8 mouse cellular contexts compared by ENCODE assay signal in the genomic region with DNA sequence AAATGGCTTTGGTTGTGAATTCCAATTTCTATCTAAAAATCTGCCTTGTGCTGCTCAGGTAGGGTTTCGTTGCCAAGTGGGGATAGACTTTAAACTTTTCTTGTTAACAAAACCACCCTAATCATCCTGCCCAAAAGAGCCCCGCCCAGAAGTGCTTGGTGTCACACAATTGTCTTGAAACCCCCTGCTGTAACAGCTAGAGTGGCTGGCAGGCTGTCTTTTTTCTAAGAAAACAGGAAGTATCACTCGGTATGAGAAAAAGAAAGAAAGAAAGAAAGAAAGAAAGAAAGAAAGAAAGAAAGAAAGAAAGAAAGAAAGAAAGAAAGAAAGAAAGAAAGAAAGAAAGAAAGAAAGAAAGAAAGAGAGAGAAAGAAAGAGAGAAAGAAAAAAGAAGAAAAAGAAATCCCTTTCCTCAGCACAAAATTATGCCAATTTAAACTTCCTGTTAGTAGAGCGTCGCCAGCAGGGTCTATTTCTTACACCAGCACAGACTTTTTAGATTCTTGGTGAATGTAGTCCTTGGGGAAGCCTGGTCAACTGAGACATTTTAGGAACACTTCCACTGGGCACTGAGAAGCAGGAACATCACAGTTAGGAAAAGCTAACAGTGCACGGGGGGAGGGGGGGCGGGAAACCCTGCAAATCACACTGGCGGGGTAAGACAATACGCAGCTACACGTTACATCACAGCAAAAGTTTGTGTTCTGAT.
DNase-seq lines count a peak whose midpoint lies in the region; ATAC-seq and TF ChIP-seq lines count a peak whose summit lies in the region.

No protein-coding gene starts in this region.

- peak overlapping the region; percentile 40 for H3K4me3 ChIP-seq in lung, embryonic 14.5 days (ENCODE audit: low read depth, low read length)
- H3K4me3 ChIP-seq in forebrain, embryonic 12.5 days (replicated peaks), result peak overlapping the region; percentile 42
- H3K4me3 ChIP-seq in liver, embryonic 12.5 days, result peak overlapping the region; percentile 55

- no peaks in the 10 kb centered on the region for H3K9me3 ChIP-seq in lung, embryonic 14.5 days (ENCODE audit: low read depth, low read length)
- H3K9me3 ChIP-seq in forebrain, embryonic 12.5 days, result no peaks in the 10 kb centered on the region
- H3K9me3 ChIP-seq in liver, embryonic 12.5 days (replicated peaks), result no peaks in the 10 kb centered on the region

- 0 out of 2 replicates have a peak, but pooled peaks cover 5% of the 10 kb centered on the region for H3K27me3 ChIP-seq in lung, embryonic 14.5 days (ENCODE audit: insufficient read depth, low read length)
- H3K27me3 ChIP-seq in forebrain, embryonic 12.5 days, result no peaks in the 10 kb centered on the region
- no peaks in the 10 kb centered on the region for H3K27me3 ChIP-seq in liver, embryonic 12.5 days (replicated peaks)

- no peak for TF ChIP-seq CTCF in lung, embryonic 14.5 days (IDR thresholded peaks at IDR 0.05; ENCODE audit: low read depth)

- peak; percentile 49 for DNase-seq in lung, embryonic 14.5 days
- no peak for DNase-seq in lung, postnatal 14 days
- no peak for DNase-seq in cerebellum, postnatal 4 days (ENCODE audit: low spot score in 2 of 2)
- DNase-seq in gastrocnemius, postnatal 36 days, result no peak
- no peak for DNase-seq in cerebellum, postnatal 25 days

- H3K4me2 ChIP-seq in lung, embryonic 14.5 days, result peak overlapping the region; percentile 82
- H3K4me2 ChIP-seq in forebrain, embryonic 12.5 days, result peak overlapping the region; percentile 84
- peak overlapping the region; percentile 74 for H3K4me2 ChIP-seq in liver, embryonic 12.5 days

- no peaks in the 10 kb centered on the region for H3K36me3 ChIP-seq in lung, embryonic 14.5 days (ENCODE audit: insufficient read depth)
- no peaks in the 10 kb centered on the region for H3K36me3 ChIP-seq in forebrain, embryonic 12.5 days (replicated peaks)
- no peaks in the 10 kb centered on the region for H3K36me3 ChIP-seq in liver, embryonic 12.5 days

- WGBS in lung, embryonic 14.5 days, result 1% methylated on average over 10 of the region's 10 CpGs
- 4% methylated on average over 10 of the region's 10 CpGs for WGBS in forebrain, embryonic 12.5 days
- 2% methylated on average over 10 of the region's 10 CpGs for WGBS in liver, embryonic 12.5 days (ENCODE audit: insufficient replicate concordance)

- no peak overlapping the region for H3K27ac ChIP-seq in lung, embryonic 14.5 days (ENCODE audit: low read depth)
- no peak overlapping the region for H3K27ac ChIP-seq in forebrain, embryonic 12.5 days
- H3K27ac ChIP-seq in liver, embryonic 12.5 days, result peak overlapping the region; percentile 59

- peak overlapping the region; percentile 51 for H3K9ac ChIP-seq in lung, embryonic 14.5 days
- H3K9ac ChIP-seq in forebrain, embryonic 12.5 days, result peak overlapping the region; percentile 54
- peak overlapping the region; percentile 60 for H3K9ac ChIP-seq in liver, embryonic 12.5 days

- H3K4me1 ChIP-seq in lung, embryonic 14.5 days (ENCODE audit: insufficient read depth), result peaks cover 5% of the 10 kb centered on the region
- peaks cover 30% of the 10 kb centered on the region for H3K4me1 ChIP-seq in forebrain, embryonic 12.5 days
- peaks cover 85% of the 10 kb centered on the region for H3K4me1 ChIP-seq in liver, embryonic 12.5 days

- intact Hi-C loops in gastrocnemius, postnatal 36 days (cut with DNase I), result no loop called here

- no peak for ATAC-seq in lung, embryonic 14.5 days (ENCODE audit: insufficient read depth)
- peak; percentile 1; the same call in 1 of the 2 replicates for ATAC-seq in forebrain, embryonic 12.5 days (ENCODE audit: low FRiP score)
- no peak for ATAC-seq in liver, embryonic 12.5 days
- peak; percentile 45; the same call in 1 of the 2 replicates for ATAC-seq in neutrophil, adult 5-6 weeks (ENCODE audit: extremely low read depth, insufficient number of reproducible peaks, low FRiP score, poor library complexity, severe bottlenecking)

Comparison
In these comparisons a context has a peak if more than half of its experiments do, and no peak if none do; other contexts are left out.
1. ATAC-seq: peak in forebrain, embryonic 12.5 days (single experiment) and neutrophil, adult 5-6 weeks (single experiment); none in lung, embryonic 14.5 days (single experiment) and liver, embryonic 12.5 days (single experiment).
2. Peak in every context shown above with its lines, with median percentiles within 50 percentile points of each other: H3K4me2 ChIP-seq, H3K4me3 ChIP-seq and H3K9ac ChIP-seq.